Mouse (Mus musculus) forebrain, embryonic 16.5 days (tissue): Measurements from ENCODE around the gene Prickle4. TPM values are rescaled to one million over a fixed set of nuclear protein-coding genes. Genes with fewer than 3 reads are reported as not detected.

Source experiments
- polyA plus RNA-seq: library from polyadenylated mRNA; unstranded; fragments of >200 nt; fragmentation: Nextera tagmentation; extraction: Ambion mirVana; gene quantifications from 2 replicates; pipeline ENCODE4 v1.2.1, GENCODE M21; 2015

Gene Prickle4
- polyA plus RNA-seq, 1 experiment from 2014 or later, result 0.54 TPM

Other genes with a start within 250 kb of the Prickle4 start
- gene Taf8, start 192.4 kb downstream of the Prickle4 start, polyA plus RNA-seq, result 24.9 and 25.7 TPM in 2 replicates
- 58.5 and 66.0 TPM in 2 replicates for gene Ccnd3, start 189.7 kb downstream of the Prickle4 start, polyA plus RNA-seq
- 32.9 and 36.1 TPM in 2 replicates for gene Bysl, start 83.2 kb downstream of the Prickle4 start, polyA plus RNA-seq
- 51.6 and 51.8 TPM in 2 replicates for gene Med20, start 83.2 kb downstream of the Prickle4 start, polyA plus RNA-seq
- gene Gm20517, start 83.1 kb downstream of the Prickle4 start, polyA plus RNA-seq, result 2.3 and 2.9 TPM in 2 replicates
- gene Usp49, start 64.0 kb downstream of the Prickle4 start, polyA plus RNA-seq, result 8.6 and 9.1 TPM in 2 replicates
- gene Tomm6, start 6.3 kb downstream of the Prickle4 start, polyA plus RNA-seq, result 228 and 241 TPM in 2 replicates
- 21.3 and 27.1 TPM in 2 replicates for gene Frs3, start 5.7 kb downstream of the Prickle4 start, polyA plus RNA-seq
- gene Gm21981, start 281 bp downstream of the Prickle4 start, polyA plus RNA-seq, result 0.48 and 0.60 TPM in 2 replicates
- gene Pgc, start 32.1 kb upstream of the Prickle4 start, polyA plus RNA-seq, result not detected in 2 replicates
- gene Tfeb, start 42.3 kb upstream of the Prickle4 start, polyA plus RNA-seq, result 2.2 TPM in 2 replicates
- 2.0 and 2.5 TPM in 2 replicates for gene Mdfi, start 140.0 kb upstream of the Prickle4 start, polyA plus RNA-seq
- 29.1 and 29.6 TPM in 2 replicates for gene Foxp4, start 229.9 kb upstream of the Prickle4 start, polyA plus RNA-seq